Mouse (Mus musculus) C2C12 (cell line): ENCODE data around the gene Sf3a2. TPM values are rescaled to one million over a fixed set of nuclear protein-coding genes. Genes with fewer than 3 reads are reported as not detected.

ENCODE experiments used
- H3K27me3 ChIP-seq: one replicate; pipeline ENCODE4 v1.6.1; 2011; ENCODE audit not compliant: control insufficient read depth, insufficient read depth, insufficient read length
- H3K36me3 ChIP-seq: one replicate; pipeline ENCODE4 v1.6.1; 2011; ENCODE audit not compliant: control insufficient read depth, insufficient read depth
- H3K4me3 ChIP-seq: one replicate; pipeline ENCODE4 v1.5.1; 2011; ENCODE audit warnings: mild to moderate bottlenecking, control low read depth; ENCODE audit not compliant: poor library complexity, insufficient read depth, severe bottlenecking
- H3K79me2 ChIP-seq: one replicate; pipeline ENCODE4 v1.6.1; 2011; ENCODE audit not compliant: control insufficient read depth, insufficient read depth
- H3K79me3 ChIP-seq: one replicate; pipeline ENCODE4 v1.6.1; 2011; ENCODE audit warnings: low read depth, control low read depth
- H3ac ChIP-seq: one replicate; pipeline ENCODE3; 2011; ENCODE audit warnings: low read depth; ENCODE audit not compliant: control insufficient read depth, insufficient read length
- CEBPB ChIP-seq: IDR thresholded peaks from one replicate; pipeline ENCODE4 v1.6.1; 2011; ENCODE audit warnings: low read depth, mild to moderate bottlenecking, control low read depth, moderate library complexity
- CTCF ChIP-seq: IDR thresholded peaks from one replicate; pipeline ENCODE4 v1.5.1; 2011; ENCODE audit not compliant: control insufficient read depth, insufficient read depth, insufficient read length
- FOSL1 ChIP-seq: IDR thresholded peaks from one replicate; pipeline ENCODE4 v1.8.0; 2011; ENCODE audit warnings: mild to moderate bottlenecking, low read length; ENCODE audit not compliant: poor library complexity, insufficient read depth, severe bottlenecking
- MAX ChIP-seq: IDR thresholded peaks from one replicate; pipeline ENCODE4 v1.6.1; 2011; ENCODE audit warnings: mild to moderate bottlenecking, control low read depth
- MYOD1 ChIP-seq: IDR thresholded peaks from one replicate; pipeline ENCODE4 v1.6.1; 2011; ENCODE audit warnings: low read depth; ENCODE audit not compliant: control insufficient read depth, insufficient read length
- MYOG ChIP-seq: IDR thresholded peaks from one replicate; pipeline ENCODE4 v1.6.1; 2011; ENCODE audit not compliant: control insufficient read depth, insufficient read length; ENCODE audit errors: extremely low read depth
- USF1 ChIP-seq: IDR thresholded peaks from one replicate; pipeline ENCODE4 v1.6.1; 2011; ENCODE audit warnings: low read depth, mild to moderate bottlenecking, control low read depth, moderate library complexity
- polyA plus RNA-seq: library from polyadenylated mRNA; unstranded; fragments of >200 nt; fragmentation: generic; extraction: Trizol; gene quantifications from one replicate; pipeline ENCODE4 v1.2.1, GENCODE M21; 2012; ENCODE audit warnings: missing spikeins

Gene Sf3a2
- polyA plus RNA-seq, 1 experiment, result 106 TPM

GRCm38 (mm10) chr10:80760596-80761524 is 37.1 kb upstream of the Sf3a2 start:
- Histone ChIP-seq H3ac (no peak overlapping the region), H3K27me3 (no peaks in the 10 kb centered on the region), H3K79me2 (peaks cover 100% of the 10 kb centered on the region), H3K4me3 (no peak overlapping the region), H3K36me3 (peaks cover 18% of the 10 kb centered on the region), H3K79me3 (peaks cover 91% of the 10 kb centered on the region)
- no peak for TF ChIP-seq FOSL1
- TF ChIP-seq MYOG, result no peak
- TF ChIP-seq USF1, result no peak
- no peak for TF ChIP-seq MYOD1
- no peak for TF ChIP-seq CEBPB
- no peak for TF ChIP-seq MAX
- no peak for TF ChIP-seq CTCF

- Histone ChIP-seq H3K27me3 (no peaks in the 10 kb centered on the region), H3ac (no peak overlapping the region), H3K36me3 (peaks cover 28% of the 10 kb centered on the region), H3K79me3 (peaks cover 86% of the 10 kb centered on the region), H3K79me2 (peaks cover 100% of the 10 kb centered on the region), H3K4me3 (no peak overlapping the region)
- TF ChIP-seq MYOG (no peak), CTCF (no peak), MYOD1 (no peak)
Measured at GRCm38 (mm10) chr10:80761821-80762220, 36.2 kb upstream of the Sf3a2 start.

- Histone ChIP-seq H3ac (no peak overlapping the region), H3K36me3 (peaks cover 42% of the 10 kb centered on the region), H3K4me3 (no peak overlapping the region)
Measured at GRCm38 (mm10) chr10:80763502-80763901, 34.5 kb upstream of the Sf3a2 start.

GRCm38 (mm10) chr10:80765746-80766145 is 32.3 kb upstream of the Sf3a2 start:
- Histone ChIP-seq H3K4me3 (no peak overlapping the region), H3ac (no peak overlapping the region), H3K79me2 (peaks cover 69% of the 10 kb centered on the region), H3K36me3 (peaks cover 65% of the 10 kb centered on the region), H3K27me3 (no peaks in the 10 kb centered on the region), H3K79me3 (peaks cover 46% of the 10 kb centered on the region)
- no peak for TF ChIP-seq USF1
- TF ChIP-seq CTCF, result no peak
- TF ChIP-seq MYOG, result no peak
- no peak for TF ChIP-seq CEBPB
- no peak for TF ChIP-seq FOSL1
- no peak for TF ChIP-seq MAX
- no peak for TF ChIP-seq MYOD1

More at GRCm38 (mm10) chr10:80763502-80763901, 34.5 kb upstream of the Sf3a2 start:
- peaks cover 69% of the 10 kb centered on the region for H3K79me3 ChIP-seq
- no peaks in the 10 kb centered on the region for H3K27me3 ChIP-seq
- peak; percentile 89 for TF ChIP-seq CEBPB
- peak; percentile 73 for TF ChIP-seq USF1
- peak; percentile 74 for TF ChIP-seq MAX
- peak; percentile 50 for TF ChIP-seq FOSL1
- TF ChIP-seq MYOG, result no peak
- peak; percentile 73 for TF ChIP-seq MYOD1
- no peak for TF ChIP-seq CTCF
- H3K79me2 ChIP-seq, result peaks cover 91% of the 10 kb centered on the region

- H3K36me3 ChIP-seq, result peaks cover 70% of the 10 kb centered on the region
Measured at GRCm38 (mm10) chr10:80766161-80766815, 31.7 kb upstream of the Sf3a2 start.

More at GRCm38 (mm10) chr10:80766161-80766815, 31.7 kb upstream of the Sf3a2 start:
- Histone ChIP-seq H3ac (no peak overlapping the region), H3K79me3 (peaks cover 41% of the 10 kb centered on the region), H3K4me3 (no peak overlapping the region), H3K27me3 (no peaks in the 10 kb centered on the region), H3K79me2 (peaks cover 63% of the 10 kb centered on the region)
- TF ChIP-seq MYOD1 (no peak), USF1 (no peak), MAX (no peak), CTCF (no peak), CEBPB (no peak), MYOG (no peak), FOSL1 (no peak)
